Mouse (Mus musculus) central nervous system, embryonic 14 days (tissue): ENCODE measurements around the gene Rnf152. TPM values are rescaled to one million over a fixed set of nuclear protein-coding genes. Genes with fewer than 3 reads are reported as not detected.

ENCODE experiments used
- polyA plus RNA-seq: library from polyadenylated mRNA; depleted of rRNA; stranded (reverse); fragments of >200 nt; gene quantifications from 2 replicates; pipeline ENCODE4 v1.2.3, GENCODE M21; 2012; rRNA removed

The Rnf152 gene
- 10.5 and 11.8 TPM in 2 replicates for polyA plus RNA-seq

DNA sequence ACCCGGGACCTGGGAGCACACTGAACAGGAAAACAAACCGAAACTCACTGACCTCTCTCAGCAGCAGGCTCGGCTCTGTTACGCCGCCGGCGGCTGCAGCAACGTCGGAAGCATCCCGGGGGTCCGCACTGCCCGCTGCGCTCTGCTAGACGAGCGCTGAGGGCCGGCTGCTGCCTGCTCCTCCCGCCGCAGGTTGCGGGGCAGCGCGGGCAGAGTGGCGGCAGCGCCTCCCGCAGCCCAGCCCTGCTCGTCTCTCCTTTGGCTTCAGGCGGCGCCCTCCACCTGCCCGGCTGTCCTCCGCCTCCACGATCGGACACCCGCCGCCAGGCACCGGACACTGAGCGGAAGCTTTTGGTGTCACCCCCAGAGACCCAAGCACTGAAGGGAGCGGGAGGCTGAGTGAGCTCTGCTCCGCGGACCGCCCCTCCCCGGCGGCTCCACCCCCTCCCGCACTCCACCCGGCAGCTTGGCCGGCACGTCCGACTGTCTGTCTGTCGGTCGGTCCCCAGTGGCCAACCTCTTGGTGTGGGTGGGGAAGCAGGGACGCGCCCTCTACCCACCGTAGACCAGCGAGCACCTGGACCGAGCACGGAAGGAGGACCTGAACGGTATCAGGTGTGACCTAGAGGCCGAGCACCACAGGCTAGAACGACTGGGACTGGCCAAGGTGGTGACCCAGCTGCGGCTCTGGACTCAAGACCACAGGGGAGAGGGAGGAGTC lies at the start of gene Rnf152:
Gene Rnf152 (minus strand): TSS at position 420 of the 721 bp plus-strand sequence.

